Mouse (Mus musculus) stomach, postnatal 0 days (tissue): ENCODE results near the gene Apol8.

ENCODE experiments used
- CTCF ChIP-seq: IDR thresholded peaks from 2 replicates; pipeline ENCODE4 v1.5.1; 2016; ENCODE audit warnings: antibody characterized with exemption, low read depth, mild to moderate bottlenecking, moderate library complexity
- EP300 ChIP-seq: optimal IDR thresholded peaks from 2 replicates; pipeline ENCODE3; 2016; ENCODE audit warnings: antibody characterized with exemption

DNA sequence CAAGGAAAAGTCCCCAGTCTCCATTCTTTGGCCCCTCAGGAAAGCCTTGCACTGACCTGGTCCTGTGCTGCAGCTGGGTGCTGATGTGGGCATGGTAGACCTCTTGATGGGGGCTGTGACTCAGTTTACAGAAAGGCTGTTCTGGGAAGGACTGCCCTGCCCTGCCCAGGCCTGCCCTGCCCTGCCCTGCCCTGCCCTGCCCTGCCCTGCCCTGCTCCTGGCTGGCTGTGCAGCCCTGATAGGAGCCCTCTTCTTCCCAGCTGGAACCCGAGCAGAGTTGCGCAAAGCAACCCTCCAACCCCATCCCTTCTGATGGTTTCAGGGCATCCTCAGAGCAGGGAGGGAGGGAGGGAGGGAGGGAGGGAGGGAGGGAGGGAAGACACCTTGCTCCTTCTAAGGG lies 1.7 kb downstream of the Apol8 start:
- no peak for TF ChIP-seq CTCF
- TF ChIP-seq EP300: no peak
